10 mouse cellular contexts compared by ENCODE assay signal in genomic region chr11:95011416-95011815, GRCm38 (mm10). TPM values are rescaled to one million over a fixed set of nuclear protein-coding genes. Genes with fewer than 3 reads are reported as not detected.
A peak's percentile ranks its signal among the peaks of the same experiment; 100 is the strongest.
DNase-seq lines count a peak whose midpoint lies in the region; ATAC-seq and TF ChIP-seq lines count a peak whose summit lies in the region.
"Had no signal": no experiment of that assay in that cellular context is flagged by ENCODE, and none has a peak within 500 bp of the region (broad histone marks: within the 10 kb centered on the region; RNA-seq: fewer than 3 reads in every experiment).

No protein-coding gene starts in this region.

- peak overlapping the region; percentile 91 for H3K4me3 ChIP-seq in liver, embryonic 11.5 days (ENCODE audit: low read depth, low read length)
- peak overlapping the region; percentile 82 for H3K4me3 ChIP-seq in forebrain, embryonic 12.5 days (replicated peaks)
- H3K4me3 ChIP-seq in limb, embryonic 13.5 days, result peak overlapping the region; percentile 75
- peak overlapping the region; percentile 92 for H3K4me3 ChIP-seq in neural tube, embryonic 14.5 days (ENCODE audit: low read depth, low read length)
- no peak overlapping the region for H3K4me3 ChIP-seq in left cerebral cortex, adult 2 months

- no peak for TF ChIP-seq CTCF in left cerebral cortex, adult 2 months (IDR thresholded peaks at IDR 0.05)

- WGBS in liver, embryonic 11.5 days, result 25% methylated on average over 1 of the region's 1 CpGs
- 47% methylated on average over 1 of the region's 1 CpGs for WGBS in forebrain, embryonic 12.5 days
- WGBS in limb, embryonic 13.5 days, result 40% methylated on average over 1 of the region's 1 CpGs
- 48% methylated on average over 1 of the region's 1 CpGs for WGBS in neural tube, embryonic 14.5 days

- H3K27ac ChIP-seq in liver, embryonic 11.5 days (ENCODE audit: low read depth, low read length), result peak overlapping the region; percentile 99
- H3K27ac ChIP-seq in forebrain, embryonic 12.5 days, result peak overlapping the region; percentile 51
- H3K27ac ChIP-seq in limb, embryonic 13.5 days, result no peak overlapping the region; the same call in 1 of the 2 replicates
- 0 out of 2 replicates have a peak overlapping the region, but pooled peaks have one; percentile 2 for H3K27ac ChIP-seq in neural tube, embryonic 14.5 days (ENCODE audit: low read depth, low read length)
- H3K27ac ChIP-seq in left cerebral cortex, adult 2 months, result no peak overlapping the region

- H3K9ac ChIP-seq in liver, embryonic 11.5 days (ENCODE audit: low read depth, low read length), result peak overlapping the region; percentile 97
- peak overlapping the region; percentile 99 for H3K9ac ChIP-seq in forebrain, embryonic 12.5 days
- H3K9ac ChIP-seq in limb, embryonic 13.5 days, result peak overlapping the region; percentile 94
- H3K9ac ChIP-seq in neural tube, embryonic 14.5 days (replicated peaks; ENCODE audit: low read depth, low read length), result peak overlapping the region; percentile 99

- no peaks in the 10 kb centered on the region for H3K9me3 ChIP-seq in liver, embryonic 11.5 days (ENCODE audit: control insufficient read depth, low read length)
- no peaks in the 10 kb centered on the region for H3K9me3 ChIP-seq in forebrain, embryonic 12.5 days
- no peaks in the 10 kb centered on the region for H3K9me3 ChIP-seq in limb, embryonic 13.5 days
- no peaks in the 10 kb centered on the region for H3K9me3 ChIP-seq in neural tube, embryonic 14.5 days (ENCODE audit: control insufficient read depth, low read length)

- H3K36me3 ChIP-seq in liver, embryonic 11.5 days (ENCODE audit: control insufficient read depth, insufficient read depth, low read length), result peaks cover 10% of the 10 kb centered on the region
- peaks cover 28% of the 10 kb centered on the region for H3K36me3 ChIP-seq in forebrain, embryonic 12.5 days (replicated peaks)
- H3K36me3 ChIP-seq in limb, embryonic 13.5 days, result peaks cover 33% of the 10 kb centered on the region
- peaks cover 16% of the 10 kb centered on the region; the same call in 1 of the 2 replicates for H3K36me3 ChIP-seq in neural tube, embryonic 14.5 days (ENCODE audit: control insufficient read depth, insufficient read depth, low read length)

- no peak for DNase-seq in liver, embryonic 11.5 days (ENCODE audit: low spot score)
- no peak for DNase-seq in liver
- DNase-seq in adrenal gland, postnatal 4 days (ENCODE audit: low spot score in 2 of 2), result no peak
- DNase-seq in left cerebral cortex, adult 2 months (ENCODE audit: extremely low spot score in 1 of 2, low spot score in 2 of 2), result no peak
- no peak for DNase-seq in left cerebral cortex, postnatal 10 days (ENCODE audit: extremely low spot score in 1 of 2, low spot score in 2 of 2)
- DNase-seq: lung, adult 2 months had no signal

- H3K27me3 ChIP-seq in liver, embryonic 11.5 days (replicated peaks; ENCODE audit: control insufficient read depth, insufficient read depth, low read length), result 0 out of 2 replicates have a peak, but pooled peaks cover 3% of the 10 kb centered on the region
- H3K27me3 ChIP-seq in forebrain, embryonic 12.5 days, result no peaks in the 10 kb centered on the region
- H3K27me3 ChIP-seq in limb, embryonic 13.5 days, result no peaks in the 10 kb centered on the region
- H3K27me3 ChIP-seq in neural tube, embryonic 14.5 days (ENCODE audit: control insufficient read depth, insufficient read depth, low read length), result no peaks in the 10 kb centered on the region

- no peak for ATAC-seq in liver, embryonic 11.5 days (replicated peaks; ENCODE audit: low FRiP score)
- no peak for ATAC-seq in forebrain, embryonic 12.5 days (ENCODE audit: low FRiP score)
- no peak for ATAC-seq in limb, embryonic 13.5 days (ENCODE audit: low FRiP score, low read depth)
- ATAC-seq in neural tube, embryonic 14.5 days (ENCODE audit: low read depth), result no peak

- peak overlapping the region; percentile 96 for H3K4me2 ChIP-seq in liver, embryonic 11.5 days
- peak overlapping the region; percentile 68 for H3K4me2 ChIP-seq in forebrain, embryonic 12.5 days
- H3K4me2 ChIP-seq in limb, embryonic 13.5 days (replicated peaks), result peak overlapping the region; percentile 85
- peak overlapping the region; percentile 85 for H3K4me2 ChIP-seq in neural tube, embryonic 14.5 days (ENCODE audit: low read depth, low read length)

- peaks cover 63% of the 10 kb centered on the region for H3K4me1 ChIP-seq in liver, embryonic 11.5 days (replicated peaks; ENCODE audit: control insufficient read depth, insufficient read depth, low read length)
- H3K4me1 ChIP-seq in forebrain, embryonic 12.5 days, result peaks cover 75% of the 10 kb centered on the region
- H3K4me1 ChIP-seq in limb, embryonic 13.5 days, result peaks cover 46% of the 10 kb centered on the region
- H3K4me1 ChIP-seq in neural tube, embryonic 14.5 days (ENCODE audit: control insufficient read depth, insufficient read depth, low read length), result peaks cover 42% of the 10 kb centered on the region

- intact Hi-C loops in left cerebral cortex, adult 2 months (cut with DNase I), result no loop called here
- intact Hi-C loops in left cerebral cortex, postnatal 10 days (cut with DNase I), result no loop called here

RNA-seq across cellular contexts. Expression of gene Samd14, which starts 1.7 kb away (rescaled TPM):
- polyA plus RNA-seq in liver, embryonic 11.5 days (2014; fragmentation: Nextera tagmentation; extraction: Ambion mirVana), result 55.8 and 57.8 TPM in 2 replicates
- 80.5 and 86.7 TPM in 2 replicates for polyA plus RNA-seq in forebrain, embryonic 12.5 days (2016; fragmentation: Nextera tagmentation; extraction: Ambion mirVana)
- 37.2 and 37.7 TPM in 2 replicates for polyA plus RNA-seq in limb, embryonic 13.5 days (2015; fragmentation: Nextera tagmentation; extraction: Ambion mirVana)
- 131 and 144 TPM in 2 replicates for polyA plus RNA-seq in neural tube, embryonic 14.5 days (2014; fragmentation: Nextera tagmentation; extraction: Ambion mirVana)
- total RNA-seq in adrenal gland, postnatal 4 days (2021), result 10 to 100 TPM; 16.2 to 22.5 TPM
- total RNA-seq in left cerebral cortex, adult 2 months (2021), result 10 to 100 TPM; 25.1 to 30.1 TPM
- 10 to 100 TPM; 98.6 to 99.6 TPM for total RNA-seq in left cerebral cortex, postnatal 10 days (2021)

RNA-seq across cellular contexts. Expression of gene Ppp1r9b, which starts 20.6 kb away (rescaled TPM):
- polyA plus RNA-seq in liver, embryonic 11.5 days (2014; fragmentation: Nextera tagmentation; extraction: Ambion mirVana), result 21.9 and 27.9 TPM in 2 replicates
- polyA plus RNA-seq in forebrain, embryonic 12.5 days (2016; fragmentation: Nextera tagmentation; extraction: Ambion mirVana), result 16.6 and 17.7 TPM in 2 replicates
- polyA plus RNA-seq in limb, embryonic 13.5 days (2015; fragmentation: Nextera tagmentation; extraction: Ambion mirVana), result 11.4 and 11.8 TPM in 2 replicates
- 27.7 and 29.8 TPM in 2 replicates for polyA plus RNA-seq in neural tube, embryonic 14.5 days (2014; fragmentation: Nextera tagmentation; extraction: Ambion mirVana)
- 100 to 1,000 TPM; 108 to 113 TPM for total RNA-seq in adrenal gland, postnatal 4 days (2021)
- total RNA-seq in left cerebral cortex, adult 2 months (2021), result 100 to 1,000 TPM; 709 to 735 TPM
- total RNA-seq in left cerebral cortex, postnatal 10 days (2021), result 100 to 1,000 TPM; 388 to 414 TPM

RNA-seq across cellular contexts. Expression of gene Pdk2, which starts 29.7 kb away (rescaled TPM):
- polyA plus RNA-seq in liver, embryonic 11.5 days (2014; fragmentation: Nextera tagmentation; extraction: Ambion mirVana), result 14.9 and 15.2 TPM in 2 replicates
- 17.3 and 19.4 TPM in 2 replicates for polyA plus RNA-seq in forebrain, embryonic 12.5 days (2016; fragmentation: Nextera tagmentation; extraction: Ambion mirVana)
- polyA plus RNA-seq in limb, embryonic 13.5 days (2015; fragmentation: Nextera tagmentation; extraction: Ambion mirVana), result 33.7 and 34.9 TPM in 2 replicates
- polyA plus RNA-seq in neural tube, embryonic 14.5 days (2014; fragmentation: Nextera tagmentation; extraction: Ambion mirVana), result 21.8 and 23.1 TPM in 2 replicates
- total RNA-seq in adrenal gland, postnatal 4 days (2021), result 10 to 100 TPM; 59.8 to 69.3 TPM
- 100 to 1,000 TPM; 109 to 112 TPM for total RNA-seq in left cerebral cortex, adult 2 months (2021)
- 10 to 100 TPM; 43.8 to 50.6 TPM for total RNA-seq in left cerebral cortex, postnatal 10 days (2021)

RNA-seq across cellular contexts. Expression of gene Sgca, which starts 35.3 kb away (rescaled TPM):
- 0.22 and 0.30 TPM in 2 replicates for polyA plus RNA-seq in liver, embryonic 11.5 days (2014; fragmentation: Nextera tagmentation; extraction: Ambion mirVana)
- polyA plus RNA-seq in forebrain, embryonic 12.5 days (2016; fragmentation: Nextera tagmentation; extraction: Ambion mirVana), result not detected in 2 replicates
- 6.1 and 7.1 TPM in 2 replicates for polyA plus RNA-seq in limb, embryonic 13.5 days (2015; fragmentation: Nextera tagmentation; extraction: Ambion mirVana)
- not detected in 2 replicates for polyA plus RNA-seq in neural tube, embryonic 14.5 days (2014; fragmentation: Nextera tagmentation; extraction: Ambion mirVana)
- total RNA-seq in adrenal gland, postnatal 4 days (2021), result 1 to 10 TPM; 2.8 to 3.9 TPM
- under 1 TPM in 1 of 2 experiments, not detected in 1; 0.35 TPM for total RNA-seq in left cerebral cortex, adult 2 months (2021)
- total RNA-seq in left cerebral cortex, postnatal 10 days (2021), result under 1 TPM in 1 of 2 experiments, not detected in 1; 0.41 TPM
- total RNA-seq: ES-E14 had no signal

RNA-seq across cellular contexts. Expression of gene Hils1, which starts 44.0 kb away (rescaled TPM):
- polyA plus RNA-seq in liver, embryonic 11.5 days (2014; fragmentation: Nextera tagmentation; extraction: Ambion mirVana), result not detected in 2 replicates
- polyA plus RNA-seq in forebrain, embryonic 12.5 days (2016; fragmentation: Nextera tagmentation; extraction: Ambion mirVana), result not detected in 2 replicates
- not detected in 2 replicates for polyA plus RNA-seq in limb, embryonic 13.5 days (2015; fragmentation: Nextera tagmentation; extraction: Ambion mirVana)
- not detected in 2 replicates for polyA plus RNA-seq in neural tube, embryonic 14.5 days (2014; fragmentation: Nextera tagmentation; extraction: Ambion mirVana)
- total RNA-seq in adrenal gland, postnatal 4 days (2021), result not detected
- total RNA-seq in left cerebral cortex, adult 2 months (2021), result not detected
- not detected for total RNA-seq in left cerebral cortex, postnatal 10 days (2021)
- total RNA-seq: ES-E14 had no signal
- polyA plus RNA-seq: lung, adult 2 months had no signal

Comparison
In these comparisons a context has a peak if more than half of its experiments do, and no peak if none do; other contexts are left out.
1. H3K27ac ChIP-seq: peak in liver, embryonic 11.5 days (single experiment), forebrain, embryonic 12.5 days (single experiment) and neural tube, embryonic 14.5 days (single experiment); none in limb, embryonic 13.5 days (single experiment) and left cerebral cortex, adult 2 months (single experiment).
2. Peak in every context shown above with its lines, with median percentiles within 50 percentile points of each other: H3K4me2 ChIP-seq and H3K9ac ChIP-seq.